Mouse (Mus musculus) heart, embryonic 16.5 days (tissue): Measurements from ENCODE around the gene Kctd3. TPM values are rescaled to one million over a fixed set of nuclear protein-coding genes. Genes with fewer than 3 reads are reported as not detected.

Source experiments
- ATAC-seq: fragments of 200-750 bp; cut with Nextera tagmentation; replicated peaks from 2 replicates; pipeline ENCODE4 v1.8.0; 2017; ENCODE audit warnings: moderate number of reproducible peaks; ENCODE audit not compliant: insufficient read depth, low FRiP score; ENCODE audit errors: extremely low read depth
- H3K27ac ChIP-seq: fragments of 300-500 bp; sonication (generic); 2 replicates; pipeline ENCODE4 v1.5.1; 2014; ENCODE audit warnings: mild to moderate bottlenecking, low read length, control low read depth, moderate library complexity
- H3K27me3 ChIP-seq: fragments of 300-500 bp; sonication (generic); 2 replicates; pipeline ENCODE4 v1.6.1; 2014; ENCODE audit warnings: low read length, mixed read lengths; ENCODE audit not compliant: control insufficient read depth, insufficient read depth
- H3K36me3 ChIP-seq: fragments of 300-500 bp; sonication (generic); 2 replicates; pipeline ENCODE4 v1.6.1; 2014; ENCODE audit not compliant: control insufficient read depth, insufficient read depth
- H3K4me1 ChIP-seq: fragments of 300-500 bp; sonication (generic); 2 replicates; pipeline ENCODE4 v1.6.1; 2014; ENCODE audit warnings: low read length, mixed read lengths; ENCODE audit not compliant: control insufficient read depth, insufficient read depth
- H3K4me2 ChIP-seq: fragments of 300-500 bp; sonication (generic); 2 replicates; pipeline ENCODE4 v1.6.1; 2014; ENCODE audit warnings: low read depth, mild to moderate bottlenecking, control low read depth, low read length
- H3K4me3 ChIP-seq: fragments of 300-500 bp; sonication (generic); 2 replicates; pipeline ENCODE4 v1.5.1; 2014; ENCODE audit warnings: mild to moderate bottlenecking, control low read depth, low read length
- H3K9ac ChIP-seq: fragments of 300-500 bp; sonication (generic); 2 replicates; pipeline ENCODE4 v1.6.1; 2014; ENCODE audit warnings: low read length, control low read depth
- H3K9me3 ChIP-seq: fragments of 300-500 bp; sonication (generic); replicated peaks from 2 replicates; pipeline ENCODE4 v1.6.1; 2016; ENCODE audit warnings: low read length; ENCODE audit not compliant: control insufficient read depth
- WGBS: fragments of 180-500 bp; shearing (Covaris S2); extraction: QIAGEN DNeasy Blood & Tissue Kit; methylation state at CpG from one replicate; pipeline ENCODE4 v1.1.7; 2014; 5-methylcytosine and 5-hydroxymethylcytosine counted together
- polyA plus RNA-seq: library from polyadenylated mRNA; unstranded; fragments of >200 nt; fragmentation: Nextera tagmentation; extraction: Ambion mirVana; gene quantifications from 2 replicates; pipeline ENCODE4 v1.2.1, GENCODE M21; 2015

Gene Kctd3
- polyA plus RNA-seq: 19.1 and 23.0 TPM in 2 replicates

DNA sequence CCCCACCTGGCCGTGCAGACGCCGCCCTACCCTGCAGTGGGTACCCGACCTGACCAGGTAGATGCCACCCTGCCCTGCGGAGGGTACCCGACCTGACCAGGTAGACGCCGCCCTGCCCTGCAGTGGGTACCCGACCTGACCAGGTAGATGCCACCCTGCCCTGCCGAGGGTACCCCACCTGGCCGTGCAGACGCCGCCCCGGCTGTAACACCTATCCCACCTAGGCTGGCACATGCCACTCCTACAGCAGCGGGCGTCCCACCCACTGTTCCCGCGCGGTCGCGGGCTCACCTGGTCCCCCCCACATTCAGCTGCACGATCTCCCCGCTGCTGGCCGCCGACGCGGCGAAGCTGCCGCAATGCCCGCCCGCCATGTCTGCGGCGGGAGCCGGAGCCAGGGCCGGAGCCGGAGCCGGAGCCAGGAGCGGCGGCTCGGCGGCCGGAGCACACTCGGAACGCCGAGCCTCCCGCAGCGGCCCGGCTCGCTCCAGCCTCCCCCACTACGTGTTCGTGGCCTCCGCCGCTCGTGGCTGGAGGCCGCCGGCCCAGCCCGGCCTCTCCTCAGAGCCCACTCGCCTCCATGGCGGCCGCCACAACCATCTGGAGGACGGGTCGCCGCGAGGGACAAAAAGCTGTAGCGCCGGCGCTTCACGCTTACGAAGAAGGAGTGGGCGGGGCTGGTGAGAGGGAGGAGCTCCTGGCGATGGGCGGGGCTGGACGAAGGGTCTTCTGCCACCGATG, at the start of gene Kctd3:
TSS of gene Kctd3 (minus strand) at position 603 of the 741 bp plus-strand sequence.
- no peaks in the 10 kb centered on the region for H3K27me3 ChIP-seq
- H3K4me3 ChIP-seq: peak within 1 kb of the TSS; percentile 96
- H3K27ac ChIP-seq: peak within 1 kb of the TSS; percentile 61
- under 1% methylated on average over 74 of the region's 74 CpGs for WGBS
- H3K36me3 ChIP-seq: no peaks in the 10 kb centered on the region
- peak within 1 kb of the TSS; percentile 85 for H3K4me2 ChIP-seq
- ATAC-seq: peak; percentile 87
- H3K9me3 ChIP-seq: no peaks in the 10 kb centered on the region
- peaks cover 10% of the 10 kb centered on the region for H3K4me1 ChIP-seq
- peak within 1 kb of the TSS; percentile 95 for H3K9ac ChIP-seq

DNA sequence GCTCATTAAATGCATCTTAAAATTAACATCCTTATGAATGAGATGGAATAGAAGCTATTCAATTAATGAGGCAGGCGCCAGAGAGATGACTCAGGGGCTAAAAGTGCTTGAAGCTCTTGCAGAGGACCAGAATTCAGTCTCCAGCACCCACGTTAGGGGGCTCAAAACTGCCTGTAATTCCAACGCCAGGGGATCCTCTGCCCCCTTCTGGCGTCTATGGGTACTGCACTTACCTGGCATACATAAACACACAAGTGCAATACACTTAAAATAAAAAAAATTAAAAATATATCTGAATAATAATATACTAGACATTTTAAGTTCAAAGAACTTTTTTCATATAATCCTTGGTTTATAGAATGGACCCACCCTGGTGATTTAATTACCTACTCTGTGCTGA, 49.8 kb upstream of the Kctd3 start:
- no peak overlapping the region for H3K4me3 ChIP-seq
- H3K27me3 ChIP-seq: no peaks in the 10 kb centered on the region
- H3K4me1 ChIP-seq: no peaks in the 10 kb centered on the region
- peaks cover 3% of the 10 kb centered on the region; the same call in 1 of the 2 replicates for H3K9me3 ChIP-seq
- H3K36me3 ChIP-seq: no peaks in the 10 kb centered on the region
- ATAC-seq: no peak
- no peak overlapping the region for H3K9ac ChIP-seq
- no peak overlapping the region for H3K4me2 ChIP-seq
- WGBS: 53% methylated on average over 4 of the region's 4 CpGs
- H3K27ac ChIP-seq: no peak overlapping the region

DNA sequence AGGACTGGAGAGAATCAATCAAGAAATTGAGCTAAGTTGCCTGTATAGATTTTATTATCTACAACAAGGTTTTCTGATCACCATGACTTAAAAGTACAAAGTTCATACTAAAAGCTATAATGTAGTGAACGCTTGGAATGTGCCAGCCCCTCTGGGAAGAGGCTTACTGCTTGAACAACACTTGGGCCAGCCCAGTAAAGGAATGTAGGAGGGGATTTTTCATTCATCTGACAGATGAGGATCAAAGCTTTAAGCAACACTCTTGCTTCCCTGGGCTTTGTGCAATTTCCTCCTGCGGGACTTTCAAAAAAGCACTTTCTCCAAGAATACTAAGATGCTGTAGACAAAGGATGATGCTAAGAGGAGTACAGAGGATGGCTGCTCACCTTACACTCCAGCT, 48.3 kb upstream of the Kctd3 start:
- 34% methylated on average over 2 of the region's 2 CpGs for WGBS
- H3K27me3 ChIP-seq: no peaks in the 10 kb centered on the region
- no peak overlapping the region for H3K4me3 ChIP-seq
- no peak overlapping the region for H3K9ac ChIP-seq
- H3K36me3 ChIP-seq: no peaks in the 10 kb centered on the region
- no peak overlapping the region for H3K27ac ChIP-seq
- no peak overlapping the region for H3K4me2 ChIP-seq
- no peak for ATAC-seq
- peaks cover 3% of the 10 kb centered on the region; the same call in 1 of the 2 replicates for H3K9me3 ChIP-seq
- no peaks in the 10 kb centered on the region for H3K4me1 ChIP-seq

DNA sequence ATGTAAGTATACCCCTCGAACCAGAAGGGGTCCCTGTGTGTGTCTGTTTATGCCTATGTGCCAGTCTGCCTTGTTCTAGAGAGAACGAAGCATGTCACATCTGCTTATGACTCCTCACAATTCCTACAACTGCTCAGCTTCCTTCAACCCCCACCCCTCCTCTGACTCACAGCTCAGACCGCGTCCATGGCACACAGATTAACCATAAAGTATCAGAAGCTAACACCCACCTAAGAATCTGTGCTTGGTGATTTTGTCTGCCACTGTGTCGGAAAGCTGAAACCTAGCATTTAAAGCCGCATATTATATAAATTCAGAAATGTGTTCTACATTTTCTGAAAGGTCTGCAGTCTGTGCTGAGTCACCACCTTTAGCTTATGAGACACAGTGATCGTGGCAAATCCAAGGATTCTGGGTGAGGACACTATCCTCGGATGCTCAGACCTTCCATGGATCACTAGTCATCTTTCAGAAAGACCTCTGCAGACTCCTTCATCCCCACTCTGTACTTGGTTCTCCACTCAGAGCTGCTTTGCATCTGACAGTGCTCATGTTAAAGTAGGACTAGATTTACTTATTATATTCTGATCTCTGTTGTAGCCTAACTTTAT, 47.4 kb upstream of the Kctd3 start:
- Histone ChIP-seq H3K9me3 (peaks cover 3% of the 10 kb centered on the region; the same call in 1 of the 2 replicates), H3K4me1 (no peaks in the 10 kb centered on the region), H3K36me3 (no peaks in the 10 kb centered on the region), H3K9ac (no peak overlapping the region), H3K4me3 (no peak overlapping the region), H3K4me2 (no peak overlapping the region), H3K27ac (no peak overlapping the region), H3K27me3 (no peaks in the 10 kb centered on the region)
- ATAC-seq: no peak
- 82% methylated on average over 8 of the region's 8 CpGs for WGBS

GRCm38 (mm10) chr1:189054191-189054590, 46.5 kb upstream of the Kctd3 start:
- H3K4me2 ChIP-seq: no peak overlapping the region
- H3K9me3 ChIP-seq: peaks cover 3% of the 10 kb centered on the region; the same call in 1 of the 2 replicates
- no peak overlapping the region for H3K27ac ChIP-seq
- H3K27me3 ChIP-seq: no peaks in the 10 kb centered on the region
- ATAC-seq: no peak
- H3K4me3 ChIP-seq: no peak overlapping the region
- H3K36me3 ChIP-seq: no peaks in the 10 kb centered on the region
- 65% methylated on average over 5 of the region's 5 CpGs for WGBS
- H3K4me1 ChIP-seq: no peaks in the 10 kb centered on the region
- no peak overlapping the region for H3K9ac ChIP-seq

GRCm38 (mm10) chr1:189052189-189052588, 44.5 kb upstream of the Kctd3 start:
- no peaks in the 10 kb centered on the region for H3K36me3 ChIP-seq
- H3K4me1 ChIP-seq: no peaks in the 10 kb centered on the region
- H3K9ac ChIP-seq: no peak overlapping the region
- H3K4me3 ChIP-seq: no peak overlapping the region
- H3K27me3 ChIP-seq: no peaks in the 10 kb centered on the region
- no peak overlapping the region for H3K27ac ChIP-seq
- H3K4me2 ChIP-seq: no peak overlapping the region
- ATAC-seq: no peak
- peaks cover under 1% of the 10 kb centered on the region; the same call in 1 of the 2 replicates for H3K9me3 ChIP-seq
- 87% methylated on average over 4 of the region's 4 CpGs for WGBS

GRCm38 (mm10) chr1:189050122-189050521, 42.5 kb upstream of the Kctd3 start:
- Histone ChIP-seq H3K9ac (no peak overlapping the region), H3K4me2 (no peak overlapping the region), H3K4me1 (no peaks in the 10 kb centered on the region), H3K27me3 (no peaks in the 10 kb centered on the region), H3K4me3 (no peak overlapping the region), H3K9me3 (no peaks in the 10 kb centered on the region), H3K36me3 (no peaks in the 10 kb centered on the region), H3K27ac (no peak overlapping the region)
- no peak for ATAC-seq
- 71% methylated on average over 3 of the region's 3 CpGs for WGBS

- Histone ChIP-seq H3K4me2 (no peak overlapping the region), H3K27ac (no peak overlapping the region), H3K9ac (no peak overlapping the region), H3K27me3 (no peaks in the 10 kb centered on the region), H3K4me3 (no peak overlapping the region), H3K9me3 (no peaks in the 10 kb centered on the region), H3K36me3 (no peaks in the 10 kb centered on the region), H3K4me1 (no peaks in the 10 kb centered on the region)
- ATAC-seq: no peak
- WGBS: 89% methylated on average over 2 of the region's 2 CpGs
These were observed 40.7 kb upstream of the Kctd3 start for GRCm38 (mm10) chr1:189048331-189048730.

DNA sequence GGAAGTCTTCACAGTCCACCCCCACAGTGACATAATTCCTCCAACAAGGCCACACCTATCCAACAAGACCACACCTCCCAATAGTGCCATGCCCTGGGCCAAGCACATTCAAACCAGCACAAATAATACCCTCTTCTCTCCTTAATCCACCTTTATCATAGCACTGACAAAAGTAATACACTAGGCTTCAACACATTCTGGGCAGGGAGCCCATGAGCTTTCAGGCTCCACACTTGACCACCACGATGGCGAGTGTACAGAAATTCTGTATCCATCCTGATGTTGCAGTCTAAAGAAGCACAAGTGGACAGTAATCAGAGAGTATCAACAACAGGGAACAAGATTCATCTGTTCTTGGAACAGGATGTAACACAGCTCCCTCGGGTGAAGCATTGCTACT, 40.3 kb upstream of the Kctd3 start:
- Histone ChIP-seq H3K4me1 (no peaks in the 10 kb centered on the region), H3K4me3 (no peak overlapping the region), H3K4me2 (no peak overlapping the region), H3K27ac (no peak overlapping the region), H3K36me3 (no peaks in the 10 kb centered on the region), H3K9ac (no peak overlapping the region), H3K9me3 (no peaks in the 10 kb centered on the region), H3K27me3 (no peaks in the 10 kb centered on the region)
- WGBS: 36% methylated on average over 3 of the region's 3 CpGs
- no peak for ATAC-seq
